Mouse (Mus musculus) lung, adult 2 months (tissue): Measurements from ENCODE around the gene Tomm22.

Experiments
- CTCF ChIP-seq: fragments of 200-500 bp; IDR thresholded peaks from 2 replicates; pipeline ENCODE4 v1.5.1; 2011; ENCODE audit warnings: mild to moderate bottlenecking, low read length, control low read depth; ENCODE audit not compliant: insufficient read depth
- POLR2A ChIP-seq: fragments of 200-500 bp; IDR thresholded peaks from 2 replicates; pipeline ENCODE4 v1.6.1; 2011; ENCODE audit warnings: low read depth, mild to moderate bottlenecking, control low read depth, low read length, borderline replicate concordance; ENCODE audit errors: extremely low read depth

GRCm38 (mm10) chr15:79689662-79690425, 19.2 kb downstream of the Tomm22 start:
- TF ChIP-seq POLR2A = peak; percentile 18; the same call in 1 of the 2 replicates
- no peak for TF ChIP-seq CTCF
